Mouse (Mus musculus) cerebellum, adult 11-12 months (tissue): ENCODE data around the gene Aox4.

Experiments used
- DNase-seq: peaks from one replicate; pipeline ENCODE4 v3.0.0; 2022

The Aox4 gene

GRCm38 (mm10) chr1:58210203-58210602 is at the start of gene Aox4:
Aox4 (plus strand) TSS chr1:58210397.
- no peak for DNase-seq

- no peak for DNase-seq
Observed at GRCm38 (mm10) chr1:58169893-58170292, 40.3 kb upstream of the Aox4 start.

GRCm38 (mm10) chr1:58188514-58189175 is 21.6 kb upstream of the Aox4 start:
- no peak for DNase-seq

GRCm38 (mm10) chr1:58194317-58194716 is 15.9 kb upstream of the Aox4 start:
- DNase-seq: no peak

GRCm38 (mm10) chr1:58194988-58195387 is 15.2 kb upstream of the Aox4 start:
- DNase-seq: no peak

GRCm38 (mm10) chr1:58195541-58195940 is 14.7 kb upstream of the Aox4 start:
- DNase-seq: no peak

GRCm38 (mm10) chr1:58197023-58197422 is 13.2 kb upstream of the Aox4 start:
- DNase-seq: no peak

- no peak for DNase-seq
Observed at GRCm38 (mm10) chr1:58198386-58198785, 11.8 kb upstream of the Aox4 start.

- no peak for DNase-seq
Observed at GRCm38 (mm10) chr1:58212805-58213204, 2.6 kb downstream of the Aox4 start.

GRCm38 (mm10) chr1:58213838-58214237 is 3.6 kb downstream of the Aox4 start:
- DNase-seq: no peak

GRCm38 (mm10) chr1:58215353-58215752 is 5.2 kb downstream of the Aox4 start:
- DNase-seq: no peak

- no peak for DNase-seq
Observed at GRCm38 (mm10) chr1:58215956-58216532, 5.8 kb downstream of the Aox4 start.

GRCm38 (mm10) chr1:58221070-58221469 is 10.9 kb downstream of the Aox4 start:
- no peak for DNase-seq

GRCm38 (mm10) chr1:58221879-58222278 is 11.7 kb downstream of the Aox4 start:
- DNase-seq: peak; percentile 5

- DNase-seq: no peak
Observed at GRCm38 (mm10) chr1:58228086-58228485, 17.9 kb downstream of the Aox4 start.

- no peak for DNase-seq
Observed at GRCm38 (mm10) chr1:58228916-58229315, 18.7 kb downstream of the Aox4 start.

- DNase-seq: no peak
Observed at GRCm38 (mm10) chr1:58229774-58230173, 19.6 kb downstream of the Aox4 start.

GRCm38 (mm10) chr1:58230542-58230941 is 20.3 kb downstream of the Aox4 start:
- DNase-seq: no peak

GRCm38 (mm10) chr1:58235405-58235804 is 25.2 kb downstream of the Aox4 start:
- DNase-seq: no peak

GRCm38 (mm10) chr1:58237527-58238299 is 27.5 kb downstream of the Aox4 start:
- no peak for DNase-seq

GRCm38 (mm10) chr1:58238440-58238839 is 28.2 kb downstream of the Aox4 start:
- no peak for DNase-seq

GRCm38 (mm10) chr1:58238961-58239360 is 28.8 kb downstream of the Aox4 start:
- DNase-seq: no peak

- no peak for DNase-seq
Observed at GRCm38 (mm10) chr1:58240347-58240746, 30.1 kb downstream of the Aox4 start.

GRCm38 (mm10) chr1:58244487-58244886 is 34.3 kb downstream of the Aox4 start:
- DNase-seq: no peak
